Mouse (Mus musculus) forebrain, embryonic 16.5 days (tissue): Measurements from ENCODE around the gene Ank2. TPM values are rescaled to one million over a fixed set of nuclear protein-coding genes. Genes with fewer than 3 reads are reported as not detected.

Experiments
- ATAC-seq: fragments of 200-750 bp; cut with Nextera tagmentation; 2 replicates; pipeline ENCODE4 v1.8.0; 2017; ENCODE audit warnings: mild to moderate bottlenecking, moderate library complexity
- H3K27ac ChIP-seq: fragments of 300-500 bp; sonication (generic); 2 replicates; pipeline ENCODE4 v1.5.1; 2014; ENCODE audit warnings: low read length, control low read depth
- H3K27me3 ChIP-seq: fragments of 300-500 bp; sonication (generic); replicated peaks from 2 replicates; pipeline ENCODE4 v1.6.1; 2014; ENCODE audit warnings: low read length; ENCODE audit not compliant: control insufficient read depth, insufficient read depth
- H3K36me3 ChIP-seq: fragments of 300-500 bp; sonication (generic); 2 replicates; pipeline ENCODE4 v1.6.1; 2014; ENCODE audit not compliant: control insufficient read depth, insufficient read depth
- H3K4me1 ChIP-seq: fragments of 300-500 bp; sonication (generic); replicated peaks from 2 replicates; pipeline ENCODE4 v1.6.1; 2014; ENCODE audit warnings: low read length; ENCODE audit not compliant: control insufficient read depth, insufficient read depth
- H3K4me2 ChIP-seq: fragments of 300-500 bp; sonication (generic); 2 replicates; pipeline ENCODE4 v1.6.1; 2014; ENCODE audit warnings: mild to moderate bottlenecking, low read length, control low read depth
- H3K4me3 ChIP-seq: fragments of 300-500 bp; sonication (generic); replicated peaks from 2 replicates; pipeline ENCODE4 v1.5.1; 2014; ENCODE audit warnings: mild to moderate bottlenecking, low read length, control low read depth
- H3K9ac ChIP-seq: fragments of 300-500 bp; sonication (generic); replicated peaks from 2 replicates; pipeline ENCODE4 v1.6.1; 2014; ENCODE audit warnings: low read depth, low read length, control low read depth
- H3K9me3 ChIP-seq: fragments of 300-500 bp; sonication (generic); 2 replicates; pipeline ENCODE4 v1.6.1; 2016; ENCODE audit warnings: low read length; ENCODE audit not compliant: control insufficient read depth
- WGBS: fragments of 180-500 bp; shearing (Covaris S2); extraction: QIAGEN DNeasy Blood & Tissue Kit; methylation state at CpG from one replicate; pipeline ENCODE4 v1.1.7; 2014; 5-methylcytosine and 5-hydroxymethylcytosine counted together
- polyA plus RNA-seq: library from polyadenylated mRNA; unstranded; fragments of >200 nt; fragmentation: Nextera tagmentation; extraction: Ambion mirVana; gene quantifications from 2 replicates; pipeline ENCODE4 v1.2.1, GENCODE M21; 2015

The Ank2 gene
- polyA plus RNA-seq, 1 experiment from 2014 or later, result 201 TPM

- Histone ChIP-seq H3K9ac (no peak overlapping the region), H3K9me3 (no peaks in the 10 kb centered on the region), H3K4me1 (no peaks in the 10 kb centered on the region), H3K36me3 (no peaks in the 10 kb centered on the region), H3K27ac (no peak overlapping the region), H3K27me3 (no peaks in the 10 kb centered on the region), H3K4me3 (no peak overlapping the region), H3K4me2 (no peak overlapping the region)
- WGBS, result 83% methylated on average over 6 of the region's 6 CpGs
- no peak for ATAC-seq
Measured at GRCm38 (mm10) chr3:127453254-127453653, 45.9 kb downstream of the Ank2 start.

- Histone ChIP-seq H3K36me3 (no peaks in the 10 kb centered on the region), H3K27ac (no peak overlapping the region), H3K4me1 (no peaks in the 10 kb centered on the region), H3K9ac (no peak overlapping the region), H3K9me3 (no peaks in the 10 kb centered on the region), H3K4me2 (no peak overlapping the region), H3K4me3 (no peak overlapping the region), H3K27me3 (no peaks in the 10 kb centered on the region)
- ATAC-seq, result 0 out of 2 replicates have a peak, but pooled peaks have one; percentile 60
- WGBS, result 51% methylated on average over 13 of the region's 13 CpGs
Measured at GRCm38 (mm10) chr3:127452233-127452632, 46.9 kb downstream of the Ank2 start.

- H3K36me3 ChIP-seq, result no peaks in the 10 kb centered on the region
- H3K27ac ChIP-seq, result no peak overlapping the region
- ATAC-seq, result no peak
- H3K4me3 ChIP-seq, result no peak overlapping the region
- 76% methylated on average over 9 of the region's 9 CpGs for WGBS
- H3K9me3 ChIP-seq, result no peaks in the 10 kb centered on the region
- no peaks in the 10 kb centered on the region for H3K27me3 ChIP-seq
- H3K4me1 ChIP-seq, result no peaks in the 10 kb centered on the region
- no peak overlapping the region for H3K9ac ChIP-seq
- no peak overlapping the region for H3K4me2 ChIP-seq
Measured at GRCm38 (mm10) chr3:127451741-127452140, 47.4 kb downstream of the Ank2 start.

GRCm38 (mm10) chr3:127451070-127451469, 48.1 kb downstream of the Ank2 start:
- H3K4me2 ChIP-seq, result no peak overlapping the region
- H3K9me3 ChIP-seq, result no peaks in the 10 kb centered on the region
- no peak overlapping the region for H3K4me3 ChIP-seq
- peak; percentile 76 for ATAC-seq
- no peaks in the 10 kb centered on the region for H3K36me3 ChIP-seq
- H3K9ac ChIP-seq, result no peak overlapping the region
- WGBS, result 12% methylated on average over 3 of the region's 3 CpGs
- no peak overlapping the region for H3K27ac ChIP-seq
- H3K4me1 ChIP-seq, result no peaks in the 10 kb centered on the region
- H3K27me3 ChIP-seq, result no peaks in the 10 kb centered on the region

GRCm38 (mm10) chr3:127446173-127446572, 53.0 kb downstream of the Ank2 start:
- Histone ChIP-seq H3K27ac (no peak overlapping the region), H3K9me3 (no peaks in the 10 kb centered on the region), H3K36me3 (no peaks in the 10 kb centered on the region), H3K9ac (no peak overlapping the region), H3K27me3 (no peaks in the 10 kb centered on the region), H3K4me1 (no peaks in the 10 kb centered on the region), H3K4me2 (no peak overlapping the region), H3K4me3 (no peak overlapping the region)
- WGBS, result 48% methylated on average over 5 of the region's 5 CpGs
- ATAC-seq, result peak; percentile 72

- Histone ChIP-seq H3K4me1 (no peaks in the 10 kb centered on the region), H3K9ac (no peak overlapping the region), H3K4me2 (no peak overlapping the region), H3K36me3 (no peaks in the 10 kb centered on the region), H3K9me3 (no peaks in the 10 kb centered on the region), H3K4me3 (no peak overlapping the region), H3K27me3 (no peaks in the 10 kb centered on the region), H3K27ac (no peak overlapping the region)
- ATAC-seq, result no peak
- WGBS, result 20% methylated on average over 3 of the region's 3 CpGs
Measured at GRCm38 (mm10) chr3:127433291-127433690, 65.9 kb downstream of the Ank2 start.

GRCm38 (mm10) chr3:127429866-127430265, 69.3 kb downstream of the Ank2 start:
- Histone ChIP-seq H3K27me3 (no peaks in the 10 kb centered on the region), H3K4me1 (no peaks in the 10 kb centered on the region), H3K36me3 (no peaks in the 10 kb centered on the region), H3K9me3 (no peaks in the 10 kb centered on the region), H3K4me2 (no peak overlapping the region), H3K4me3 (no peak overlapping the region), H3K27ac (no peak overlapping the region), H3K9ac (no peak overlapping the region)
- WGBS, result 44% methylated on average over 13 of the region's 13 CpGs
- no peak for ATAC-seq

- 96% methylated on average over 3 of the region's 3 CpGs for WGBS
- no peak for ATAC-seq
Measured at GRCm38 (mm10) chr3:127428527-127428926, 70.6 kb downstream of the Ank2 start.

GRCm38 (mm10) chr3:127416950-127417349, 82.2 kb downstream of the Ank2 start:
- no peaks in the 10 kb centered on the region for H3K9me3 ChIP-seq
- no peak overlapping the region for H3K4me2 ChIP-seq
- no peak overlapping the region for H3K4me3 ChIP-seq
- peaks cover 7% of the 10 kb centered on the region; the same call in 1 of the 2 replicates for H3K4me1 ChIP-seq
- peak overlapping the region; percentile 79 for H3K27ac ChIP-seq
- WGBS, result 57% methylated on average over 4 of the region's 4 CpGs
- no peaks in the 10 kb centered on the region for H3K36me3 ChIP-seq
- no peaks in the 10 kb centered on the region for H3K27me3 ChIP-seq
- H3K9ac ChIP-seq, result no peak overlapping the region
- peak; percentile 85 for ATAC-seq

More at GRCm38 (mm10) chr3:127428527-127428926, 70.6 kb downstream of the Ank2 start:
- H3K9me3 ChIP-seq, result no peaks in the 10 kb centered on the region
- H3K27me3 ChIP-seq, result no peaks in the 10 kb centered on the region
- H3K27ac ChIP-seq, result no peak overlapping the region
- H3K9ac ChIP-seq, result no peak overlapping the region
- H3K4me2 ChIP-seq, result no peak overlapping the region
- no peaks in the 10 kb centered on the region for H3K4me1 ChIP-seq
- no peak overlapping the region for H3K4me3 ChIP-seq
- no peaks in the 10 kb centered on the region for H3K36me3 ChIP-seq

GRCm38 (mm10) chr3:127414438-127414837, 84.7 kb downstream of the Ank2 start:
- no peaks in the 10 kb centered on the region for H3K9me3 ChIP-seq
- no peak overlapping the region for H3K27ac ChIP-seq
- H3K9ac ChIP-seq, result no peak overlapping the region
- no peak overlapping the region for H3K4me2 ChIP-seq
- no peak overlapping the region for H3K4me3 ChIP-seq
- no peaks in the 10 kb centered on the region for H3K27me3 ChIP-seq
- no peaks in the 10 kb centered on the region for H3K36me3 ChIP-seq
- peaks cover 7% of the 10 kb centered on the region for H3K4me1 ChIP-seq
- whole genome bisulfite sequencing, result 46% methylated on average over 1 of the region's 1 CpGs
- no peak for ATAC-seq
